Mouse (Mus musculus) cerebellum, postnatal 25 days (tissue): Measurements from ENCODE around the gene Trio.
A peak's percentile ranks its signal among the peaks of the same experiment; 100 is the strongest.

Experiments used
- DNase-seq, 2 experiments: peaks; one replicate each; pipeline ENCODE4 v3.0.0; 2021; ENCODE audit warnings: mixed read lengths in 2 of 2

Gene Trio

DNA sequence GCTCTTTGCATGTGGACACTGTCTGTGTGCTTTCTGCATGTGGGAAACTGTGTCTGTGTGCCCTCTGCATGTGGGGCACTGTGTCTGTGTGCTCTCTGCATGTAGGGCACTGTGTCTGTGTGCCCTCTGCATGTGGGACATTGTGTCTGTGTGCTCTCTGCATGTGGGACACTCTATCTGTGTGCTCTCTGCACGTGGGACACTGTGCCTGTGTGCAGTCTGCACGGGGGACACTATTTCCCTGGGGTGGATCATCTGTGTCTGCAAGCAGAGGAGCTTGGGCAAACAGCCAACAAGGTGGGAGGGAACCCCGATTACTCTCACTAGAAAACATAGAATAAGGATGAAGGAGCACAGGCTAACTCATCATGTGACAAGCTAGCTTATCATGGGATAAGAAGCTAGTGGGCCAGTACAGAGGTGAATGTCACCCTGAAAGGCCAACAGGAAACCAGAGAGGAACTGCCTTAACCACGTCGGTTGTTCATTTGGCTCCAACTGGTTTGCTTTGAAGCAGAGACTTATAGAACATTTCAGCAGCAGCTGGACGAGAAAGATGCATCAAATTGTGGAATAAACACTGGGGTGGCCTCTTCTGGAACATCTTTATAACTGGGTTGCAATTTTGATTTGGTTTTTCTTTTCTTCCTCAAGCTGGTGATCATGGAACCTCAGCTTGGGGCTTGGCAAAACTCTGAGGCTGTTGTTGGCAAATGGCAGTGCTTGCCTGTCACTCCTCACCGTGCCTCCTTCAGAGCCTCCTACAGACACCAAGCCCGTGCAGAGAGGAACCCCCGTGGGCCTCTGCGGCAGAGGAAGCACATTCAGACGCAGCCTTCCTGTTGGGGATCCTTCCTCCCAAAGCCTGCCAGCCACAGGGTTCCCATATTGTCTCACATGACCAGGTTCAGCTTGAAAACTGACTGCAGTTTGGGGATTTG is 323.3 kb downstream of the Trio start:
- no peak for DNase-seq

DNA sequence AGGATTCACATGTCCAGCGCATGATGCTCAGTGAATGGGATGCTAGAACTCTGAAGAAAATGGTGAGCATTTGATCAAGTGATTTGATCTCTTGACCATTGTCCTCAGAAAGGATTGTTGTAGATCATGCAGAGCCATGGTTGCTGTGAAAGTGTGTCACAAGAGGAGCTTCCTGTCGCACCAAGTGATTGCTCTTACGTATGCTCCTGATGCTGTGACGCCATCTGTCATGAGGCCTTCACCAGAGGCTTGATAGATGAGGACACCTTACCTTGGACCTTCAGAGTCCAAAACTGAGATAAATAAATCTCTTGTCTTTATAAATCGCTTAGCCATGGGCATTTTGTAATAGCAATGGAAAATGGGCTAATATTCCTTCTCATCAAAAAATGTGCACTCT is 328.0 kb downstream of the Trio start:
- DNase-seq: no peak

DNA sequence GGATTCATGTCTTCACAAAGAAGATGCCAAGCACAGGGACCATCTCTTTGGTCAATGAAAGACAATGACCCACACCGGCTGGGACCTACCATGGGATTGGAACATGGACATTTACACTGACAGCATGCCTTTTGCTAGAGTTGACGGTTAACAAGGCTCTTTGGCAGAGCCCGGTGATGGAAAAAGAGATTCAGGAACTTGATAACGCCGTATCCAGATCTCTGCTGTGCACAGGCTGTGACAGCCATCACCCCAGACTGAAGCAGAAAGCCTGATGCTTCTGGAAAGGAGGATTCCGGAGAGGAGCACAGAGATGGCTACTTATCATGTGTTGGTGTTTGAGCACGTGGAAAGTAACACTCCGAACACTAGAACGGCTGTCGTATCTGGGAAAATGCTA is 332.4 kb downstream of the Trio start:
- no peak for DNase-seq

DNA sequence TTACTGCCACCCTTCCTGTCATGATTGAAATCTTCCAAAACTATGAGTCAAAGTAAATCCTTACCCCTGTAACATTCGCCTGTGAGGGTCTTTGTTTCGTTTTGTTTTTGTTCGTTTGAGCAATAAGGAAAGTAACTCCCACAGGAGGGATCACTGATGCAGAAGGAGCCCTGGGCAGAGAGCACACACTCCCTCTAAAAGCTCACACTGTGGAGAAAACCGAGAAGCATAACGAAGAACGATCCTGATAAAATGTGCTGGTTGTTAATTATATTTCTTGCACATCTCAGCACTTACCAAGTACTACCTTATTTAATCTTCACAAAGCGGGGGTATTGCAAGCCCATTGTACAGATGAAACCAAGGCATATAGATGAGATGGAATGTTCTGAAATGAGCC is 333.5 kb downstream of the Trio start:
- no peak for DNase-seq

DNA sequence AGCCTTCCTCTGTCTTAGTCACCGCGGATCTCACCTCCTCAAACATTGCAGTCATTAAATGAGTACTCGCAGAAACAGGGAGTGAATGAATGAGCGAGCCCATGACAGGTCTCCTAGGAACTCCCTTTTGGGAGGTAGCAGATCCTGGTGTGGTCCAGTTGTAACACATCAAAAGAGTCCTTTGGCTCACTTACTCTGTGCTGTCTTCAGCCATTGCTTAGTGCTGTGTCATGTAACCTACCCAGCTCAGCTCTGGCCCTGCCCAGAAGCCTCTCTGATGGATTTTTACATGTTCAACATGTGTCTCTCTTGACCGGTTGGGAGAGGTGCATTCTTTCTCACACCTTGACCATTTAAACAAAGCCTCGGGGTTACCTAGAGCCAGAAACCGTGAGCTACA is 334.4 kb downstream of the Trio start:
- DNase-seq: no peak

DNA sequence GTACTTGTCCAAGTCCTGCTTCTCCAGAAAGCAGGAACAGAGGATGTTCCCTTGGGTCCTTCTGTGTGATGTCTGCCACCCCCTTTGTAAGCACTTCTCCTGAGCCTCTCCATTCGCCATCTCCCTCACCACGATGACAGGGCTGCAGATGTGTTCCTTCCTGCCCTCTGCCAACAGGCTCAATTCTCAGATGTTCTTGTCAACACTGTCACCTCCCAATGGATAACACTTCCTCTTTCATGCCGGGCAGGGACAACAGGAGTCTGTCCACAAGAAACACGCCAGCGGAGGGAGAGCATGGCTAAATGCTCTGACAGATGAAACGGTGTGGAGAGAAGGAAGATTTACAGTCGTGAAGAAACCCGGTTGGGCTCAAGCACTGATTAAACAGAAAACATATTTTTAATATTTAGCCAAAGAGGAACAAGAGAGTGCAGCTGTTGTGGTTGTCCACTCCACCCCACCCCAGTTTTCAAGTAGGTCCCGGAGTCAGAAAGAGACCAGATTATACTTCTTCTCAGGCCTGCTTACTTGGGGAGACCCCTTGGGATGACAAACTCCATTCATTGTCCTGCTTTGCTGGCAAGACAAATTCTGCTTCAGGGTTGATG is 337.5 kb downstream of the Trio start:
- DNase-seq: no peak

DNA sequence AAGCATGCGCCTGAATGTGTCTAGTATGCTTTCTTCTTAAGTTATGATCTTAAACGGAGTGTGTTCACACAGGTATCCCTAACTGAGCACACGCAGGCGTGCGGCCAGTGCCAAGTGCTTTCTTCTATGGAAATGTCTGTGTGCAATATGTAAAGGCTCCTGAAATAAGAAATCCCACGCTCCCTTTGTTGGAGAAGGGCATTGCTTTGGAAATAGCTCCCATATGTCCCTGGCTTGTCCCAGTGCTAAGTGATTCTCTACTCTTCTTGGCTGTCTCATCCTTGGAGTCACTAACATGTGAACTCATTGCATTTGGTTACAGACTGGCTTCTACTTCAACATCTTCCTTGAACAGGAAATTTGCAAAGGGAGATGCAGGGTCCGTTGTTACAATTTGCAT is 340.8 kb downstream of the Trio start:
- DNase-seq: no peak

DNA sequence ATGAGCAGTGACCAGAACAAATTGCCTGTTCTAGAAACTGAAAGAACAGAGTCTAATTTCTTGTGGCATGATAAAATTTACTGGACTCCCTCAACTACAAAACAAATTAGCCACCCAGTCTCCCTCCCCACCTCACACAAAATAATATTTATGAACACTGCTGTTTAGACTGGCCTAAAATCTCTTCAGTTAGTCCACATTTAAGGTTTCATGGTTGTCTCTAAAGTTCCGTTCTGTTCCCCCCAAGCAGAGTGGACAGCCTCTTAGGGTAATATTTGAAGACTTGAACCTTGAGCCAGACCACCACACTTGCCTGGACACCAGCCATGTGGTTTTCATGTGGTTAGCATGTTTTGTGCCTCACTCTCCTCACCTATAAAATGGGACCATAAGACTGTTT is 342.4 kb downstream of the Trio start:
- DNase-seq: no peak

DNA sequence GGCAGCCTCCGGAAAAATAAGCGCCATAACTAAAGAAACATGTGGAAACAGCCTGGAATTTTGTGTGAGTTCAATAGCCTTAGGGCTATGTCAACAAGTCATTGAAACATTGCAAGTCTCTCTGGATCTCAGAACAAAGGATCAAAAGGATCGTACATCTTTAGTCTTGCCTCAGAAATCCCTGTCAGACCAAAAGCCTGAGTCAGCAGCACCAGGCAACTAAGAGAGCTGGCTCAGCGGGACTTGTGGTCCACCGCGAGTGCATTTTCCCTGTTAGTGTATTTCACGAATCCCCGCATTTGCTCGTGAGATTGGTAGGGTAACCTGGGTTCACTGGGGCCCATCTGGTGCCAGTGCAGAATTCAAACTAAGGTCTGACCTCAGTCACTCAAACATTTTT is 343.0 kb downstream of the Trio start:
- no peak for DNase-seq

DNA sequence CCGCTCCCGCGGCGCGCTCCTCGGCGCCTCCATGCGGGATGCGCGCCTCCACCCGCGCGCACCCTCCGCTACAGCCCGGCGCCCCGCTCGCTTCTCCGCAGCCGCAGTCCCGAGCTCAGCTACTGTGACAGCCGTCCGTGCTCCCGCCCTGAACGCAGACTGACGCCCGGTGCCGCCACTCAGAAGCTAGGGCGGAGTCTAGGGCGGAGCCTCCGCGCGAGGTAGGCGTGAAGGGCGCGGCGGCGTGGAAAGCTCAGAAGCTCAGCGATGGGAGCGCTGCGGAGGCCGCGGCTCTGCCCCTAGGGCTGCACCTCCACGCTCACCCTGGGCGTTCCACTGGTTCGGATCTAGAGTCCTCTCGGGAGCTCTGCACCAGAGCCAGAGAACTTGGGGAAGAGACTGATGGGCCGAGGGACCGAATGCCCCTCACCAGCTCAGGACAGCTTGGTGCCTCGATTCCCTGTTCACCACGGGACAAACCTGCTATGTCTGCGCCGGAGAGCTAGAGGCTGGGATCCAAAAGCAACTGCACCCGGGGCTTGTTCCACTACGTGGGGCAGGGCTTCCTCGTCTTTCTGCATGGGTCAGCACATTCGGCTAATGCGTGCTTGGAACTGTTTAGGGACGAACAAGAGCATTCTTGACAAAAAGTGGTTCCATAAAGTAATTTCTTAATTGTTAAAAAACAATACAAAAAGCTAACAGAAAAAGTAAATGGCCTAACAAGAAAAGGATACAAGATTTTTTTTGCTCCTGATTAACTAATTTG is 344.0 kb downstream of the Trio start, which contains the start of gene Otulinl:
Otulinl (minus strand) TSS at position 161 of the 769 bp plus-strand sequence.
- peak; percentile 98 to 99 for DNase-seq

DNA sequence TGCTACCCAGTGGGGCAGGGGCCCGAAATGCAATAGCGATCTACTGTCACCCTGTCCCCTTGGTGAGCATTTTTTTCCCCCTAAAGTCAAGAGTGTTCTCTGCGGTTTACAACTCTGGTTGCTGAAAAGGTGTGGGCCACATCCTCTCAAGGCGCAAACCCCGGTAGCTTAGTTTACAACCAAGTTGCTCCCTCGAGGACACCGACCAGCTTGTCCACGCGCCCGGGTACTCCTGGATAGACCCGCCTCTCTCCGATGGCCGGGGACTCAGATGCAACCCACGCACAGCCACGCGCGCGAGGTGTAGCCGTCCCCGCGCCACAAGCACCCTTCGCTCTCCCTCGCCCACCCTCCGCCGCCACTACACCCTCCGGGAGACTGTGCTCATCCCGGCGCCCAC is 344.7 kb downstream of the Trio start:
- DNase-seq: no peak
